Mouse (Mus musculus) midbrain, embryonic 16.5 days (tissue): ENCODE data around the gene Cyp2d9. TPM values are rescaled to one million over a fixed set of nuclear protein-coding genes. Genes with fewer than 3 reads are reported as not detected.

ENCODE experiments used
- ATAC-seq: fragments of 200-750 bp; cut with Nextera tagmentation; 2 replicates; pipeline ENCODE4 v1.8.0; 2017; ENCODE audit warnings: moderate TSS enrichment
- H3K27ac ChIP-seq: fragments of 300-500 bp; sonication (generic); 2 replicates; pipeline ENCODE4 v1.5.1; 2014; ENCODE audit warnings: mild to moderate bottlenecking, low read length, mixed read lengths
- H3K27me3 ChIP-seq: fragments of 300-500 bp; sonication (generic); 2 replicates; pipeline ENCODE4 v1.6.1; 2014; ENCODE audit warnings: low read depth, low read length, mixed read lengths; ENCODE audit not compliant: control insufficient read depth, insufficient read depth
- H3K36me3 ChIP-seq: fragments of 300-500 bp; sonication (generic); 2 replicates; pipeline ENCODE4 v1.6.1; 2014; ENCODE audit warnings: mild to moderate bottlenecking, low read length, moderate library complexity, mixed read lengths; ENCODE audit not compliant: control insufficient read depth, insufficient read depth
- H3K4me1 ChIP-seq: fragments of 300-500 bp; sonication (generic); 2 replicates; pipeline ENCODE4 v1.6.1; 2014; ENCODE audit warnings: mild to moderate bottlenecking, low read length, mixed read lengths; ENCODE audit not compliant: control insufficient read depth, insufficient read depth
- H3K4me2 ChIP-seq: fragments of 300-500 bp; sonication (generic); 2 replicates; pipeline ENCODE4 v1.6.1; 2014; ENCODE audit warnings: mild to moderate bottlenecking, low read length, mixed read lengths
- H3K4me3 ChIP-seq: fragments of 300-500 bp; sonication (generic); 2 replicates; pipeline ENCODE4 v1.5.1; 2014; ENCODE audit warnings: low read depth, mild to moderate bottlenecking, low read length, moderate library complexity, mixed read lengths
- H3K9ac ChIP-seq: fragments of 300-500 bp; sonication (generic); 2 replicates; pipeline ENCODE4 v1.6.1; 2014; ENCODE audit warnings: low read depth, low read length, mixed read lengths
- H3K9me3 ChIP-seq: fragments of 300-500 bp; sonication (generic); replicated peaks from 2 replicates; pipeline ENCODE4 v1.6.1; 2014; ENCODE audit warnings: mild to moderate bottlenecking, low read length, mixed read lengths; ENCODE audit not compliant: control insufficient read depth, poor library complexity, severe bottlenecking
- WGBS: fragments of 180-500 bp; shearing (Covaris S2); extraction: QIAGEN DNeasy Blood & Tissue Kit; methylation state at CpG from one replicate; pipeline ENCODE4 v1.1.7; 2014; 5-methylcytosine and 5-hydroxymethylcytosine counted together
- polyA plus RNA-seq: library from polyadenylated mRNA; unstranded; fragments of >200 nt; fragmentation: Nextera tagmentation; extraction: Ambion mirVana; gene quantifications from 2 replicates; pipeline ENCODE4 v1.2.1, GENCODE M21; 2015

Cyp2d9 gene
- polyA plus RNA-seq, 1 experiment from 2014 or later, result not detected

DNA sequence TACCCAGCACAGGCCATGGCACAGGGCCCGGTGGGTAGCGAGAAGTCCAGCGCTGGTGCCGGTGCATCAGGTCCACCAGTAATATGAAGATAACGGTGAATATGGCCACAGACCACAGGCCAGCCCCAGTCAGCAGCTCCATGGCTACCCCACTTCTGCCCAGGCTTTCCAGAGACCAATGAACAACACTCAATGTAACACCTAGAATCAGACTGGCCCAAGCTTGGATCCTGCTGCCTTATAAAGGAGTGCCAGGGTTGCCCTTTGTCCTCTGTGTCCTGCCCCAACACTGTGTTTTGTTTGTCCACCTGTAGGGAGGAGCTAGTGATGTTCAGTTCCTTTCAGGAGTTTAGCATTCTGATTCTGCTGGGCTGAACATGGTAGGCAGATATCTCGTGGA is 26.3 kb upstream of the Cyp2d9 start, which contains the start of gene Cyp2d10:
Cyp2d10 (minus strand) TSS at position 215 of the 400 bp plus-strand sequence.
- Histone ChIP-seq H3K27ac (no peak within 1 kb of the TSS), H3K4me2 (no peak within 1 kb of the TSS), H3K9me3 (no peaks in the 10 kb centered on the region), H3K4me3 (no peak within 1 kb of the TSS), H3K36me3 (no peaks in the 10 kb centered on the region), H3K9ac (no peak within 1 kb of the TSS), H3K27me3 (no peaks in the 10 kb centered on the region), H3K4me1 (no peaks in the 10 kb centered on the region)
- WGBS, result 96% methylated on average over 6 of the region's 6 CpGs
- no peak for ATAC-seq

DNA sequence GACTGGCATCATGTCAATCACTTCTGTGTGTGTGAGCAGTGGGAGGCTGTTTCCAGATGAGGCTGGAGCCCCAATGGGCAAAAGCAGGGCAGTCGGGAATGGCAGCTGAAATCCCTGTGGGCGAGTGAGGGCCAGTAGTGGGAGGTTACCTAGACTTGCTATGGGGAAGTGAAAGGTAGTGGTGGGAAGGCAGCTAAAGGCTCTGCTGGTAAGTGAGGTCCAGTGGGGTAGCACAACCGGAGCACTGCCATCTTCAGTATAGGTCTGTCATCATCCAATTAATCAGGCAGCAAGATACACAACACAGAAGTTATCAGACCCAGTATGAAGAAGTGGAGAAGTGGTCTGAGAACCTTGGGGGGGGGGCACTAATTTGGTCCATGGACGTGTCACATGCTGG is 25.7 kb upstream of the Cyp2d9 start:
- no peak for ATAC-seq
- WGBS, result 80% methylated on average over 4 of the region's 4 CpGs
- Histone ChIP-seq H3K9ac (no peak overlapping the region), H3K4me1 (no peaks in the 10 kb centered on the region), H3K27me3 (no peaks in the 10 kb centered on the region), H3K4me2 (no peak overlapping the region), H3K9me3 (no peaks in the 10 kb centered on the region), H3K4me3 (no peak overlapping the region), H3K27ac (no peak overlapping the region), H3K36me3 (no peaks in the 10 kb centered on the region)

DNA sequence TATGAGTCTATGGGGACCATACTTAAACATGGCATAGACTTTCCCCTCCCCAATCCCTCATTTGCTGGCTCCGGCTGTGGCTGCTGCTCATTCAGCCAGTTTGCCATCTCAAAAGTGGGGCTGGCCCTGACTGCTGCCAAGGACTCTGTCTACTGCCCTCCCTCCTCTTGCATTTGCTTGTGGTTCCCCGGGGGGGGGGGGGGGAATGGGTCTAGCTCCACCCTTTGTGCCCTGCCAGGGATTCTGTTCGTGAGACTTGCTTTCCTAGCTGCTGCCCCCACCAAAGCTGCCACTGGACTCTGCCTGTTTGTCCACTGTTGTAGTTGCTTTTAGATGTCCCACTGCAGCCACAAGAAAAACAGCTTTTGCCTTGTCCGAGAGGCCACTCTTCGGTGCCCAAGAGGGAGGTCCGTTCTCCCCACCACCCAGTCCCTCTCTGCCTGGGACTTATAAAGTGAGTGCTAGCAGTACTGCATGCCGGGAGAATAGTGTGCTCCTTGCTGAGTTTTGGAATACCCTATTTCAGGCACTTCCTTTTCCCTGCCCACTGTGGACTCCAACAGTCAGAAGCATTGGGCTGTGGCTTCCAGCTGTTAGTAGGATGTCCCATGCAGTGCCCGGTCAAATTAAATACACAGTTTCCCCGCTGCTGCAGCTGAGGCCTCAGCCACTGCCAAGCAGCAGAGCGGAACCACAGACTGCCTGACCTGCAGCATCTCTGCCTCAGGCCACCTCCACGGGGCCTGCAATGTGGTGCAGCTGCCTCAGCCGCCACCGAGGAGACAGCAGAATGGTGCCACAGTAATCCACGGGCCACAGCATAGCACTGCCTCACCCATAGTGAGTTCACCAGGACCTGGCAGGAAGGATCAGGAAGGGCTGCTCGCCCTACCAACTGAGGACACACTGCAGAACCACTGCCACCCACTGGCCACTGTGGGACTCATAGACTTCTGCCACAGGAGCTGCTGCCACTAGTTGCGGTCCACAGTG is 16.1 kb upstream of the Cyp2d9 start:
- WGBS, result 14% methylated on average over 16 of the region's 16 CpGs
- no peak overlapping the region for H3K27ac ChIP-seq
- peak overlapping the region; percentile 31; the same call in 1 of the 2 replicates for H3K4me2 ChIP-seq
- H3K9ac ChIP-seq, result no peak overlapping the region
- no peaks in the 10 kb centered on the region for H3K36me3 ChIP-seq
- no peak overlapping the region for H3K4me3 ChIP-seq
- no peaks in the 10 kb centered on the region; the same call in 1 of the 2 replicates for H3K4me1 ChIP-seq
- no peaks in the 10 kb centered on the region for H3K27me3 ChIP-seq
- no peaks in the 10 kb centered on the region for H3K9me3 ChIP-seq
- peak; percentile 71 for ATAC-seq

DNA sequence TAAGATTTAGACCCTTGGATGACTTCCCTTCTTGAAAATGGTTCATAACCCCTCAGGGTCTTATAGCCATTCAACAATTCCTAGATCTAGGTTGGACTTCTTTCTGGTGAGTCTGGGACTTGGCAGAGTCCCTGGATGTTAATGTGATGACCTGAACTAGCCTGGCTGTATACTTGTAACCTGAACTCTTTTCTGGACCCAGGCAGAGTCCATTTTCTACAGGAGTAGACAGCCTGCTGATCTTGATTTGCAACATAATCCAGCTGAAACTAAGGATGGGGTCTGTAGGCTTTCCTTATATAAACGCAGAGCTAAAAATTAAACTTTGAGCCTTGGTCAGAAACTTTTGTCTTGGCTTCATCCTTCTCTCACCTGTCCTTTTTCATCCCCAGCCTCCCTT is 14.6 kb upstream of the Cyp2d9 start:
- Histone ChIP-seq H3K4me1 (no peaks in the 10 kb centered on the region; the same call in 1 of the 2 replicates), H3K9ac (no peak overlapping the region), H3K36me3 (no peaks in the 10 kb centered on the region), H3K4me3 (no peak overlapping the region), H3K27me3 (no peaks in the 10 kb centered on the region), H3K9me3 (no peaks in the 10 kb centered on the region), H3K27ac (no peak overlapping the region), H3K4me2 (no peak overlapping the region)
- 79% methylated on average over 1 of the region's 1 CpGs for WGBS
- no peak for ATAC-seq

DNA sequence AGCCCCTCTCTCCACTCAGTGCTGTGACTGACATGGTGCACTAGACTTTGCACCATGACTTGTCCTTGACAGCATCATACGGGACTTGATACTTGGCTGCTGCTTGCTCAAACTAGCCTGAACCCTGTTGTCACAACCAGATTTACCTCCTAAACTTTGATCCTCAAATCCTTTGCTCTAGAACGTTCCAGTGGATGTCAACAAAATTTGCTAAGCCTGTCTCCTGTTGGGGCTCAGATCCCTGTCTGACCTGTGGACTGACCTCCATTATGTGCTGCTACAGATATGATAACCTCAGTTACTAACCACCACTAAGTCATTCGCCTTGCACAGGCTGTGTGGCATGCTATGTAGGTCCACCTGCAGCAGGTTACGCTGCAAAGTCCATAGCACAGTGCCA is 10.3 kb upstream of the Cyp2d9 start:
- H3K4me3 ChIP-seq, result no peak overlapping the region
- ATAC-seq, result no peak
- H3K4me2 ChIP-seq, result no peak overlapping the region
- 77% methylated on average over 4 of the region's 4 CpGs for WGBS
- no peaks in the 10 kb centered on the region for H3K4me1 ChIP-seq
- H3K9ac ChIP-seq, result no peak overlapping the region
- no peaks in the 10 kb centered on the region for H3K27me3 ChIP-seq
- H3K9me3 ChIP-seq, result no peaks in the 10 kb centered on the region
- H3K36me3 ChIP-seq, result no peaks in the 10 kb centered on the region
- H3K27ac ChIP-seq, result no peak overlapping the region

DNA sequence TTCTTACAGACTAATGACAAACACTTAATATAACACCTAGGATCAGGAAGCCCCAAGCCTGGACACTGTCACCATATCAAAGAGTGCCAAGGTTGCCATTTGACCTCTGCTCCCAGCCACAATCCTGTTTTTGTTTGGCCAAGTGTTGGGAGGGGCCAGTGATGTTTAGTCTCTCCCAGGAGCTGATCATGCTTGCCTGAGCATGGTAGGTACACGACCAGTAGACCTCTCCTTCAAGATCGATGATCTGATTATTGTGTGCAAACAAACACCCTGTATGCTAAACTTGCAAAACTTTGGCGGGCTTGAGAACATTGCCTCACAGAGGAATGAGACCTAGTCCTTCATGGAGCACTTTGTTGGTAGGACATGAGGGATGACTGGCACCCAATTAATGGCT is 9.8 kb upstream of the Cyp2d9 start:
- Histone ChIP-seq H3K9ac (no peak overlapping the region), H3K27ac (no peak overlapping the region), H3K4me1 (no peaks in the 10 kb centered on the region), H3K27me3 (no peaks in the 10 kb centered on the region), H3K36me3 (no peaks in the 10 kb centered on the region), H3K4me2 (no peak overlapping the region), H3K9me3 (no peaks in the 10 kb centered on the region), H3K4me3 (no peak overlapping the region)
- 78% methylated on average over 3 of the region's 3 CpGs for WGBS
- ATAC-seq, result no peak

DNA sequence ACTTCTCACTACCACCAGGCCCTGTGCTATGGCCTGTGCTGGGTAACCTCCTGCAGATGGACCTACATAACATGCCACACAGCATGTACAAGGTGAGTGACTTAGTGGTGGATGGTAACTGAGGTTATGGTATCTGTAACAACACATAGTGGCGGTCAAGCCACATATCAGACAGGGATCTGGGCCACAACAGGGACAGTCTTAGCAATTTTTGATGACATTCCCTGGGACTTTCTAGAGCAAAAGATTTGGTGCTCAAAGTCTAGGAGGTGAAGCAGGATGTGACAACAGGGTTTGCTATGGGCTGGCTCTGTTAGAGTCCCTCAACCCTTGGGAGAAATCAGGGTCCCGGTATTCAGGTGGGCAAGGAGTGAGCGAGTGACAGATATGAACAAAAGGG is 384 bp downstream of the Cyp2d9 start:
- no peak overlapping the region for H3K27ac ChIP-seq
- H3K9ac ChIP-seq, result no peak overlapping the region
- no peak for ATAC-seq
- H3K27me3 ChIP-seq, result no peaks in the 10 kb centered on the region
- no peak overlapping the region for H3K4me3 ChIP-seq
- H3K36me3 ChIP-seq, result no peaks in the 10 kb centered on the region
- no peak overlapping the region for H3K4me2 ChIP-seq
- H3K9me3 ChIP-seq, result peaks cover 2% of the 10 kb centered on the region; the same call in 1 of the 2 replicates
- WGBS, result 97% methylated on average over 3 of the region's 3 CpGs
- no peaks in the 10 kb centered on the region for H3K4me1 ChIP-seq

DNA sequence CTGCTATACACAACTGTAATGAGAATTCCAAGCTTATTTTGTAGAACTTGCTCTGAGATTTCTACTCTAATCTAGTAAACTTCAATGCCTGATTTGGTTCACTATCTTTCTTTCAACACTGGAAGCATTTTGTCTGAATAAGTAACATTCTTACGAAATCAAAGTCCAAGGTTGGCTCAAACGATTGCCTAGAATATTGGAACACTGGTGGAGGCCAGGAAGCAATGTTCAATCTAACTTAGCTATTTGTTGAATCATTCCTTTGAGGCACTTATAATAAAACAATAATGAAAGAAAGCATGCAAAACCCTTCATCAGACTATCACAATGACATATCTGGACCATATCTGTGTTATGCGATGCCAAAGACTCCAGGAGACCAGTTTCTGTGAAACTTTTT is 1.3 kb downstream of the Cyp2d9 start:
- Histone ChIP-seq H3K27ac (no peak overlapping the region), H3K9ac (no peak overlapping the region), H3K4me3 (no peak overlapping the region), H3K9me3 (peaks cover 2% of the 10 kb centered on the region; the same call in 1 of the 2 replicates), H3K27me3 (no peaks in the 10 kb centered on the region), H3K4me1 (no peaks in the 10 kb centered on the region), H3K36me3 (no peaks in the 10 kb centered on the region), H3K4me2 (no peak overlapping the region)
- ATAC-seq, result no peak
- 98% methylated on average over 3 of the region's 3 CpGs for WGBS

DNA sequence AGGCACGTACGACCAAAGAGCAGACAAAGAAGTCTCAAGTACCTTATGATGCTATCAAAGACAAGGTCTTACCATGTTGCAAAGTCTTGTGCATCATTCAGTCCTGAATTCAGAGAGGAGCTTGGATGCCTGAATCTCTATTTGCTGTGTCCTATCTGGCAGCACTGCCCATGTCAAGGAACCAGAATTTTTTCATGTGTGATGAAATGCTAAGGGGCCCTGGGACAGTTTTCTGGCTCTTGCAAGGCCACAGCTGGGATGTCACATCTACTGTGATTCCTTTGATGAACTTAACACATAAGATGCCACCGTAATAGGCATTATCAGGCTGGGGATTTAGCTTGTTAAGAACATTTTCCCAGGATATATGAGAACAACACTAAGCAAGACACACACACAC is 1.8 kb downstream of the Cyp2d9 start:
- no peaks in the 10 kb centered on the region for H3K27me3 ChIP-seq
- H3K27ac ChIP-seq, result no peak overlapping the region
- no peaks in the 10 kb centered on the region for H3K4me1 ChIP-seq
- WGBS, result 88% methylated on average over 3 of the region's 3 CpGs
- H3K9me3 ChIP-seq, result peaks cover 2% of the 10 kb centered on the region; the same call in 1 of the 2 replicates
- H3K4me2 ChIP-seq, result no peak overlapping the region
- H3K9ac ChIP-seq, result no peak overlapping the region
- no peak for ATAC-seq
- H3K4me3 ChIP-seq, result no peak overlapping the region
- H3K36me3 ChIP-seq, result no peaks in the 10 kb centered on the region
